Mouse (Mus musculus): Measurements from ENCODE around the gene Cdc16. TPM values are rescaled to one million over a fixed set of nuclear protein-coding genes. Genes with fewer than 3 reads are reported as not detected.

Cdc16 gene
- polyA plus RNA-seq, 1 experiment from 2014 or later = 46.4 TPM

DNA sequence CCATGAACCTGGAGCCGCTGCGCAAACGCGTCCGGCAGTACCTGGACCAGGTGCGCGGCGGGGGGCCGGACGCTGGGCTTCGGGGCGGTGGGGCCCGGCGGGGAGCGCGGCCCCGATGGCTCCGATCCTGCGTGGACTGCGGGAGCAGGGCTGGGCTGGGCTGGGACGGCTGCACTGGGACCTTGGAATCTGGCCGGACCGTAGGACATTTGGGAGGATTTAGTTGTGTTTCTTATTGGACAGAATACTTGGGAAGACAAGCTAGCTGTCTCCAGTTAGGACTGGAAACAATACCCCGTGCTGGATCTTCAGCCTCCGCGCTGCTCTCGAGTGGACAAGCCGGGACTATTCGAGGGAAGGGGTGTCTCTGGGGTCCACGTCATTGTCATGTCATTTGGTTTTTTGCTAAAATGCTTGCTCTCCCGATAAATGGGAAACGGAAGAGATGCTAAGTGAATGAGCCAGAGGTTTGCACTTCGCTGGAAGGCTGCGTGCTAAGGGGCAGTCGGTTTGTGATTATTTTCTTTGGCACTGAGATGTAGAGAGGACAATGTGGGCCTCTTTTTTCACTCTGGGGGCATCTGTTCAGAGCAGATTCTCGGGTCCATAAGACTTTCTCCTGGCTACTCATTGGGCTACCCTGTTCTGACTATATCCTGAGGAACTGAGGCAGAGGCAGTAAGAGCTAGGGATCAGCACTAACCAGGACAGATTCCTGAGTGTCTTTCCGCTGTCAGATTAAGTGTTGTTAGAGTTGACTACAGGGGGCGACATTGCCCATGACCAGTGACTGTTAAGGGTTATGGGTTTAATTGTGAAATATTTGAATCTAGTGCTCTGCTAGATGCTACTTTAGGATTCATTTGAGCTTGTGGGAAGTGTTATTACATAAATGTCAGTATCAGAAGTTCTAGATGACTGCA lies 590 bp downstream of the Cdc16 start:
- peaks cover 23% of the 10 kb centered on the region for H3K4me1 ChIP-seq (replicated peaks)
- H3K27me3 ChIP-seq = peaks cover 4% of the 10 kb centered on the region; the same call in 1 of the 2 replicates
- H3K36me3 ChIP-seq (replicated peaks) = peaks cover 28% of the 10 kb centered on the region
- peak overlapping the region; percentile 83 for H3K27ac ChIP-seq (replicated peaks)
- no peaks in the 10 kb centered on the region for H3K9me3 ChIP-seq (replicated peaks)
- peak; percentile 65 for ATAC-seq (ENCODE audit: insufficient read depth)
- WGBS (ENCODE audit: insufficient replicate concordance) = under 1% methylated on average over 38 of the region's 38 CpGs
- peak overlapping the region; percentile 90 for H3K9ac ChIP-seq
- H3K4me2 ChIP-seq = peak overlapping the region; percentile 81
- H3K4me3 ChIP-seq (replicated peaks) = peak overlapping the region; percentile 99

DNA sequence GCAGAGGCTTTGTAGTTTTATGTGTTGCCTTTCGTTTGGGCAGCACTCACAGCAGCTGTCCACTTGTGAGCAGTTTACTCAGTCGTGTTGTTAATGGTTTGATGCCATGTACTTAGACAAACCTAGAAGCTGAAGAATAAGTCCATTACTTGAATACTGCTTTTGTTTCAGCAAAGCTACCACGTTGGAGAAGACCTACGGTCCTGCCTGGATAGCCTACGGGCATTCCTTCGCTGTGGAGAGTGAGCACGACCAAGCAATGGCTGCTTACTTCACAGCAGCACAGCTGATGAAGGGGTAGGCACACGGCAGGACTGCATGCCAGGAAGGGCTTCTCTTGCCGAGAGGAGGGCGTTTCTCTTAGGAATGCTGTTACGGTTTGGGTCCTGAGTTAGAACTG lies 11.7 kb downstream of the Cdc16 start:
- H3K9me3 ChIP-seq (replicated peaks) = no peaks in the 10 kb centered on the region
- H3K4me2 ChIP-seq = no peak overlapping the region
- H3K9ac ChIP-seq = no peak overlapping the region
- no peak overlapping the region for H3K4me3 ChIP-seq (replicated peaks)
- no peak for ATAC-seq (ENCODE audit: insufficient read depth)
- H3K27me3 ChIP-seq = no peaks in the 10 kb centered on the region
- no peaks in the 10 kb centered on the region for H3K4me1 ChIP-seq (replicated peaks)
- H3K36me3 ChIP-seq (replicated peaks) = peaks cover 86% of the 10 kb centered on the region
- WGBS (ENCODE audit: insufficient replicate concordance) = 83% methylated on average over 11 of the region's 11 CpGs
- no peak overlapping the region for H3K27ac ChIP-seq (replicated peaks)

DNA sequence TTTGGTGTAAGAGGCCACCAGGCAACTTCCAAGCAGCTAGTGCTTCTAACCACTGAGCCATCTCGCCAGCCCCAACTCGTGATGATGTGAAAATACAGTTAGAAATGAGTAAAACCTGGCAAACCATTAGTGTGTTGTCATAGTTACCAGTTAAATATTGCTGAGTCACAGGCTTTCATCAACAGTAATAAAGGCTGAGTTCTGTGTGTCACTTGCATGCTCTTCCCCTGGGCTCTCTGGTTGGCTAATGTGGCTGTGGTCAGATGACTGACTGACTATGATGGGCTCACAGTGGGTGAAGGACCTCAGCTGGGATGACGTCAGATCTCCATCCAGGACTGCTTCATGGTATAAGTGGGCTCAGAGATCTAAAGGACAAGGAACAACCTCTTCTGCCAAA lies 23.1 kb downstream of the Cdc16 start:
- Histone ChIP-seq H3K36me3 (replicated peaks) (peaks cover 58% of the 10 kb centered on the region), H3K4me3 (replicated peaks) (no peak overlapping the region)
- 78% methylated on average over 3 of the region's 3 CpGs for WGBS (ENCODE audit: insufficient replicate concordance)

DNA sequence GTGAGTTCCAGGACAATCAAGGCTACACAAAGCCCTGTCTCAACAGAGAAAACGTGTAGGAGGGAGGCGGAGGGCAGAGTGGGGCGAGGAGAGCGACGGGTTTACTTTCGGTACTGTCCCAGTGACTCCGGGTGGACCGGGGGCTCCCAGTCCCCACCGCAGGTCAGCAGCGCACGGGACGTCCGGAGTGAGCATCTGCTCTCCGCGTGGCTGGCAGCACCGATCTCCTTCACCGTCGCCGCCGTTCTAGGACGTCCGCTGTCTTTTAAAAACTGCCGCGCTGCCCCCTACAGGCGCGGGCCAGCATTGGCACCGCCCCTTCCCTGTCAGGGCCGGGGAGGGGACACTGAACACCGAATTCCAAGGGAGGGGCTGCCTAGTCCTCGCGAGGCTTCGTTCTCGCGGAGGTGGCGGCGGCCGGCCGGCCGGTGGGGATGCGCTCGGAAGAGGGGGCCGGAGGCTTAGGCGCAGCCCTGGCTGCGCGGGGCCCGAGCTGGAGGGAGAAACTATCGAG lies 27.8 kb downstream of the Cdc16 start, which contains the start of gene Upf3a:
Upf3a (plus strand) TSS at position 366 of the 514 bp plus-strand sequence.
- Histone ChIP-seq H3K4me3 (replicated peaks) (peak within 1 kb of the TSS; percentile 67), H3K27ac (replicated peaks) (peak within 1 kb of the TSS; percentile 97), H3K27me3 (no peaks in the 10 kb centered on the region), H3K36me3 (replicated peaks) (peaks cover 26% of the 10 kb centered on the region), H3K4me1 (replicated peaks) (peaks cover 21% of the 10 kb centered on the region), H3K9me3 (replicated peaks) (no peaks in the 10 kb centered on the region), H3K4me2 (peak within 1 kb of the TSS; percentile 81), H3K9ac (peak within 1 kb of the TSS; percentile 89)
- under 1% methylated on average over 47 of the region's 47 CpGs for WGBS (ENCODE audit: insufficient replicate concordance)
- peak; percentile 90 for ATAC-seq (ENCODE audit: insufficient read depth)

More for the DNA sequence above, 23.1 kb downstream of the Cdc16 start:
- ATAC-seq (ENCODE audit: insufficient read depth) = no peak
- no peaks in the 10 kb centered on the region for H3K27me3 ChIP-seq
- H3K27ac ChIP-seq (replicated peaks) = no peak overlapping the region
- H3K4me2 ChIP-seq = no peak overlapping the region
- H3K9me3 ChIP-seq (replicated peaks) = no peaks in the 10 kb centered on the region
- peaks cover 14% of the 10 kb centered on the region for H3K4me1 ChIP-seq (replicated peaks)
- H3K9ac ChIP-seq = no peak overlapping the region

DNA sequence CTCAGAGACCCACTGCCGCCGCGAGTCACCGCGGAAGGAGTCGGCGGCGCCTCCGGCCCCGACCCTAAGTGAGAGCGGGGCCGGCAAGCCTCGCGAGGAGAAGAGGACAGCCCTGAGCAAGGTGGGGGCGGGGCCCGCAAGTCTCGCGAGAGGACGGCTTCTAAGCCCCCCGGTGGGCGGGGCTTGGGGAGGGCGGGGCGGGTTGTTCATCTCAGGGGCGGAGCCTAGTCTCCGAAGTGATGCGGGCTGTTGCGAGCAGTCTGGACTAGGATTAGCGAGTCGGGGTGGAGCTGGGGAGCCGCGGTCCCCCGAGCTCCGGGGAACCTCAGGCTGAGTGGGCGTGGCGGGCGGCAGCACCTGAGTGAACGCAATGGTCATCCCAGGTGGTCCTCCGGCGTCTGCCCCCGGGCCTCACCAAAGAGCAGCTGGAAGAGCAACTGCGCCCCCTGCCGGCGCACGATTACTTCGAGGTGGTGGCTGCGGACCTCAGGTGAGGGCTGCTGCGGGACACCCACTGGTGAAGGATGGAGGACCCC lies 28.4 kb downstream of the Cdc16 start:
- WGBS (ENCODE audit: insufficient replicate concordance) = under 1% methylated on average over 46 of the region's 47 CpGs
- Histone ChIP-seq H3K4me3 (replicated peaks) (peak overlapping the region; percentile 67), H3K4me2 (peak overlapping the region; percentile 81), H3K27ac (replicated peaks) (peak overlapping the region; percentile 97), H3K4me1 (replicated peaks) (peaks cover 21% of the 10 kb centered on the region), H3K9me3 (replicated peaks) (no peaks in the 10 kb centered on the region), H3K27me3 (no peaks in the 10 kb centered on the region), H3K36me3 (replicated peaks) (peaks cover 22% of the 10 kb centered on the region), H3K9ac (peak overlapping the region; percentile 89)
- ATAC-seq (ENCODE audit: insufficient read depth) = peak; percentile 91

DNA sequence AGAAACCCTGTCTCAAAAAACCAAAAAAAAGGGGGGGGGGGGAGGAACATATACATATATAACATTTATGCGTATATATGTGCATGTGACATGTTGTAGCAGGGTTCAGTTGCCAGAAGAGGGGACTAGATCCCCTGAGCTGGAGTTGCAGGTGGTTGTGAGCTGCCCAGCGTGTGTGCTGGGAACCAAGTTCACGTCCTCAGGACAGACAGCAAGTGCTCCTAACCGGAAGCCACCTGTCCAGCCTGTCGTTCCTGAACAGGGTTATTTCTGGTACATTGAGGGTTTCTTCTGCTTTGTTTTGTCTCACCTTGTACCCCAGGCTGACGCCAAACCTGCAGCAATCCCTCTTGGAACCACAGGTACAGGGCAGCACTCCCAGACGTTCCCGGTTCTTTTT lies 32.1 kb downstream of the Cdc16 start:
- H3K36me3 ChIP-seq (replicated peaks) = peaks cover 27% of the 10 kb centered on the region
- H3K4me2 ChIP-seq = no peak overlapping the region
- no peak overlapping the region for H3K9ac ChIP-seq
- H3K9me3 ChIP-seq (replicated peaks) = no peaks in the 10 kb centered on the region
- peaks cover 11% of the 10 kb centered on the region for H3K4me1 ChIP-seq (replicated peaks)
- WGBS (ENCODE audit: insufficient replicate concordance) = 80% methylated on average over 8 of the region's 8 CpGs
- no peak for ATAC-seq (ENCODE audit: insufficient read depth)
- H3K4me3 ChIP-seq (replicated peaks) = no peak overlapping the region
- no peaks in the 10 kb centered on the region for H3K27me3 ChIP-seq
- no peak overlapping the region for H3K27ac ChIP-seq (replicated peaks)

DNA sequence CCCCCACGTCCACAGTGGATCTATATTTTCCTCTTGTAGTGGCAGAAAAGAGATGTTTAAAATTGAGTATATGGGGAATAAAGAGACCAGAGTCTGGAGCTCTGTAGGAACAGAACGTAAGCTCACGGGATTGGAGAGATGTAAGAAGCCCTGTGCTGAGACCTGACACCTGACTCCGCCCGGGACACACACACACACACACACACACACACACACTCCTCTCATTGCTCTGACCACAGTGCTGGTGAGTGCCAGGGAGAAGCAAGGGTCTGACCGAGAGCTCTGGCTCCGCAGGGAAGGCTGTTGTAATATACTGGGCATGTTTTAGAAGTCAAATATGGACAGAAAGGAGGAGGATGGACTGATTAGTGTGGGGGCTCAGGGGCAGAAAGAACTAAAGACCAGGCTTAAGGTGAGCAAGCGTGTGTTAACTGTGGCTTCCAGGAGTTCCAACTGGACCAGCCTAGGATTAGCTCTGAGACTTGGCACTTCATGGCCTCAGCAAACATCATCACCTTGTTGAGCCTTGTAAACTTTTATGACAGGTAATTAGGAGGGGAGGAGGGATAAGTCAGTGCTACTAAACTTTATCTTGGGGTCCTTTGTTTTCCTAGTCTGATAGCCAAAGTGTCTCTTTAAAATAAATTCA lies 35.7 kb downstream of the Cdc16 start:
- Histone ChIP-seq H3K4me1 (replicated peaks) (no peaks in the 10 kb centered on the region), H3K4me2 (no peak overlapping the region), H3K9ac (no peak overlapping the region), H3K27ac (replicated peaks) (no peak overlapping the region), H3K27me3 (no peaks in the 10 kb centered on the region), H3K9me3 (replicated peaks) (no peaks in the 10 kb centered on the region), H3K36me3 (replicated peaks) (peaks cover 54% of the 10 kb centered on the region), H3K4me3 (replicated peaks) (no peak overlapping the region)
- no peak for ATAC-seq (ENCODE audit: insufficient read depth)
- 72% methylated on average over 8 of the region's 8 CpGs for WGBS (ENCODE audit: insufficient replicate concordance)

DNA sequence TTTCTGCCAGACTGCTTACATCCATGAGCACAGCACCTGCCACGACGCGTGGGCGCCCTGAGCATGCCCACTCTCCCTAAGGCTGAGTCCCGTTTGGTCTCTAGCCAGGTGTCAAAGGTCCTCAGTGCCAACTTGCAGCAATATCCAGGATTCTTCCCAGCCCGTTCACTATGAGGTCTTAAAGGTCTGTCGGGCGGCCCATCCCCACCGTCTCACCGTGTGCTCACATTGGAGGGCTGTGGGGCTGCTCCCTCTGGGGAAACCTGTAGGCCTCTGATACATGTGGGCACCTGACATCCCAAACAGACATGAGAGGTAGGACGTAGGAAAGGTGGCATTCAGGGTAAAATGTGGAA lies 36.2 kb downstream of the Cdc16 start:
- Histone ChIP-seq H3K36me3 (replicated peaks) (peaks cover 57% of the 10 kb centered on the region), H3K27ac (replicated peaks) (no peak overlapping the region), H3K9me3 (replicated peaks) (no peaks in the 10 kb centered on the region), H3K27me3 (no peaks in the 10 kb centered on the region), H3K4me1 (replicated peaks) (no peaks in the 10 kb centered on the region), H3K9ac (no peak overlapping the region), H3K4me2 (no peak overlapping the region), H3K4me3 (replicated peaks) (no peak overlapping the region)
- 87% methylated on average over 11 of the region's 11 CpGs for WGBS (ENCODE audit: insufficient replicate concordance)
- no peak for ATAC-seq (ENCODE audit: insufficient read depth)

DNA sequence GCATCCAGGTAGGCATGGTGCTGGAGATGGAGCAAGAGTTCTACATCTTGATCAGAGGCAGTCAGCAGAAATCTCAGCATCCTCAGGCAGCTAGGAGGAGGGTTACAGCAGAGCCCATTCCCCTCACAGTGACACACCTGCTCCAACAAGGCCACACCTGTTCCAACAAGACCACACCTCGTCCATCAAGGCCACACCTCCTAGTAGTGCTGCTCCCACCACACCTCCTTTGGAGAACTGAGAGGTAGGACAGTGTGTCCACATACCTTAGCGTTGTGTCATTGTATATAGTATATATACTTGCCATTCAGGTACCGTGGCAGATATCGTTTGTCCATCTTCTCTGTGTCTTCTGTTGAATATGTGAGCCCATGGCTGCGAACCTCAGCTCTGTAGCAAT lies 40.2 kb downstream of the Cdc16 start:
- no peak for ATAC-seq (ENCODE audit: insufficient read depth)
- no peak overlapping the region for H3K9ac ChIP-seq
- no peak overlapping the region for H3K4me2 ChIP-seq
- no peaks in the 10 kb centered on the region for H3K4me1 ChIP-seq (replicated peaks)
- H3K27ac ChIP-seq (replicated peaks) = no peak overlapping the region
- no peaks in the 10 kb centered on the region for H3K9me3 ChIP-seq (replicated peaks)
- H3K36me3 ChIP-seq (replicated peaks) = peaks cover 40% of the 10 kb centered on the region
- no peaks in the 10 kb centered on the region for H3K27me3 ChIP-seq
- H3K4me3 ChIP-seq (replicated peaks) = no peak overlapping the region
- WGBS (ENCODE audit: insufficient replicate concordance) = 81% methylated on average over 5 of the region's 5 CpGs

DNA sequence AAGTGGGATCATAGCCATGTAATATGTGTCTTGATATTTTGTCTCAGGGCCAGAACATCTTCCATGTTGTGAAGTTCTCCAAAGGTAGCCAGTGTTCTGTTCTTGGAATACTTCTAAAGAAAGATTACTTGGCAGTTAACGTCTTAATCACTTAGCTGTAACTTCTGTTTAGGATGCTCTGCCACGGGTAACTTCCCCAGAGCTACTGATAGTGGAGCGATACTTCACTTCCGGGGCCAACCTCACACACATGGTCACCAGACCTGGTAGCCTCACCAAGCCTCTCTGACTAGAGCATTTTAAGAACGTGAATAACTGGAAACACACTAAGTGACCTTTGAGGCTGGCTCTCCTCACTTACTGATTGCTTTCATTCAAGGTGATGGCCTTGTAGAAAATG lies 42.1 kb downstream of the Cdc16 start:
- H3K27me3 ChIP-seq = no peaks in the 10 kb centered on the region
- no peak for ATAC-seq (ENCODE audit: insufficient read depth)
- no peak overlapping the region for H3K9ac ChIP-seq
- H3K4me2 ChIP-seq = no peak overlapping the region
- H3K9me3 ChIP-seq (replicated peaks) = no peaks in the 10 kb centered on the region
- peaks cover 30% of the 10 kb centered on the region for H3K36me3 ChIP-seq (replicated peaks)
- no peak overlapping the region for H3K27ac ChIP-seq (replicated peaks)
- no peaks in the 10 kb centered on the region for H3K4me1 ChIP-seq (replicated peaks)
- 74% methylated on average over 5 of the region's 5 CpGs for WGBS (ENCODE audit: insufficient replicate concordance)
- no peak overlapping the region for H3K4me3 ChIP-seq (replicated peaks)

DNA sequence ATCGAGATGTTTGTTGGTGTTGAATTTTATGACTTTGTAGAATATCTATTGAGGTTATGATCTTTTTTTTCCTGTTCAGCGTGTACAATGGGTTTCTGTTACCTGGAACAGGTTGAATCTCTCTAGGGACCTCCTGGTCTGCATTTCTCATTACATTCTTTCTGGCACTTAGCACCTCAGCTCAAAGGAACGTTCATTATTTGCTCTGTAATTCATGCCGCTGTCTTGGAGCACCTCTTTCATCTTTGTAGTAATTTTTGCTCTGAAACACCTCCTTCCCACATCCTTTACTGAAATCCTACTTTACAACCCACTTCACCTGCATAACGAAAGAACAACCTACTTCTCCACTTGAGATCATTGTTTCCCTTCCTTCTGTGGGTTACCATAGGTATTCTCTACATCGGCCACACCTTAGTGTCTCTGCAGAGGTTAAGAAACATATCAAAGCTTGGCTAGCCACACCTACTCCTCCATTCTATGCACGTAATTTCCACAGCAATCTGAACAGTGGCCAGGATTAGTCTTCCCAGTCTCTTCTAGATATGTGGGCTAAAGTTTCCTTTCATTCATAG lies 71.2 kb downstream of the Cdc16 start:
- WGBS (ENCODE audit: insufficient replicate concordance) = 47% methylated on average over 7 of the region's 7 CpGs
- Histone ChIP-seq H3K9ac (no peak overlapping the region), H3K9me3 (replicated peaks) (no peaks in the 10 kb centered on the region), H3K36me3 (replicated peaks) (no peaks in the 10 kb centered on the region), H3K4me2 (no peak overlapping the region), H3K27ac (replicated peaks) (no peak overlapping the region), H3K27me3 (no peaks in the 10 kb centered on the region), H3K4me3 (replicated peaks) (no peak overlapping the region), H3K4me1 (replicated peaks) (no peaks in the 10 kb centered on the region)
- no peak for ATAC-seq (ENCODE audit: insufficient read depth)

Data from liver, embryonic 15.5 days (tissue).